Mouse (Mus musculus) heart, embryonic 14.5 days (tissue): ENCODE measurements around the gene Insig2. TPM values are rescaled to one million over a fixed set of nuclear protein-coding genes. Genes with fewer than 3 reads are reported as not detected.

Experiments
- ATAC-seq: fragments of 200-750 bp; cut with Nextera tagmentation; 2 replicates; pipeline ENCODE4 v1.8.0; 2017; ENCODE audit warnings: low read depth, moderate TSS enrichment; ENCODE audit not compliant: insufficient number of reproducible peaks, insufficient read depth, low FRiP score
- H3K27ac ChIP-seq, 2 experiments: fragments of 200-500 bp in 1 of 2; fragments of 300-500 bp in 1 of 2; sonication (generic) in 1 of 2; replicated peaks in 1 of 2; 2 replicates each; pipeline ENCODE4 v1.5.1; 2012 to 2014; ENCODE audit warnings: low read depth in 2 of 2, low read length in 2 of 2, control low read depth in 1 of 2, mild to moderate bottlenecking in 1 of 2, mixed read lengths in 1 of 2; ENCODE audit not compliant: control insufficient read depth in 1 of 2, insufficient read depth in 1 of 2
- H3K27me3 ChIP-seq: fragments of 300-500 bp; sonication (generic); 2 replicates; pipeline ENCODE4 v1.6.1; 2014; ENCODE audit warnings: mild to moderate bottlenecking, low read length, control low read depth; ENCODE audit not compliant: control insufficient read depth, insufficient read depth
- H3K36me3 ChIP-seq: fragments of 300-500 bp; sonication (generic); 2 replicates; pipeline ENCODE4 v1.6.1; 2014; ENCODE audit warnings: mild to moderate bottlenecking, control low read depth, low read length, mixed read lengths; ENCODE audit not compliant: control insufficient read depth, insufficient read depth
- H3K4me1 ChIP-seq, 2 experiments: fragments of 200-500 bp in 1 of 2; fragments of 300-500 bp in 1 of 2; sonication (generic) in 1 of 2; 2 replicates each; pipeline ENCODE4 v1.6.1; 2012 to 2014; ENCODE audit warnings: low read length in 2 of 2, control low read depth in 1 of 2, mixed read lengths in 1 of 2; ENCODE audit not compliant: control insufficient read depth in 2 of 2, insufficient read depth in 2 of 2
- H3K4me2 ChIP-seq: fragments of 300-500 bp; sonication (generic); 2 replicates; pipeline ENCODE4 v1.6.1; 2014; ENCODE audit warnings: mild to moderate bottlenecking, low read length
- H3K4me3 ChIP-seq, 2 experiments: fragments of 200-500 bp in 1 of 2; fragments of 300-500 bp in 1 of 2; sonication (generic) in 1 of 2; 2 replicates each; pipeline ENCODE4 v1.5.1; 2012 to 2014; ENCODE audit warnings: low read length in 2 of 2, mild to moderate bottlenecking in 2 of 2, control low read depth in 1 of 2, low read depth in 1 of 2, moderate library complexity in 1 of 2; ENCODE audit not compliant: control insufficient read depth in 1 of 2, insufficient read depth in 1 of 2
- H3K9ac ChIP-seq: fragments of 300-500 bp; sonication (generic); 2 replicates; pipeline ENCODE4 v1.6.1; 2014; ENCODE audit warnings: mild to moderate bottlenecking, low read length
- H3K9me3 ChIP-seq: fragments of 300-500 bp; sonication (generic); 2 replicates; pipeline ENCODE4 v1.6.1; 2016; ENCODE audit warnings: low read length, control low read depth; ENCODE audit not compliant: control insufficient read depth
- WGBS: fragments of 180-500 bp; shearing (Covaris S2); extraction: QIAGEN DNeasy Blood & Tissue Kit; methylation state at CpG from one replicate; pipeline ENCODE4 v1.1.7; 2014; 5-methylcytosine and 5-hydroxymethylcytosine counted together
- polyA plus RNA-seq: library from polyadenylated mRNA; unstranded; fragments of >200 nt; fragmentation: Nextera tagmentation; extraction: Ambion mirVana; gene quantifications from 2 replicates; pipeline ENCODE4 v1.2.1, GENCODE M21; 2014

Insig2 gene
- polyA plus RNA-seq, 1 experiment from 2014 or later = 30.7 TPM

DNA sequence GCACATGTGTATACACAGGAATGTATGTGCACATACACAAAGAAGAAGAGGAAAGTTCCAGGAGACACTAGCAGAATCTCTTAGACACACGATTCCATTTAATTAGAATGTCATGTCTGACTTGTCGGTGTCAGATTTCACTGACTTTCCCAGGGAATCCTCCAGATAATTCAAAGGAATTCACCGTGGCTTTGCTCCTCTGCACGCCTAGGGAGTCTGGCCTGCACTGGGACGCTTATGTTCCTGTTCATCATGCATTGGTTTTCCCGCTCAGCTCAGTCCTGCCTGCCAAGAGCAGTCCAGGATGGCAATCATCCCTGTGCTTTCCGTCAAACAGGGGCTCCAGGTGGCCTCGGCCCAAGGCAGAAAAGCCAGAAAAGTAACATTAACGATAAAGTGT lies 34.9 kb upstream of the Insig2 start:
- Histone ChIP-seq H3K27me3 (no peaks in the 10 kb centered on the region), H3K9ac (no peak overlapping the region), H3K4me2 (no peak overlapping the region), H3K27ac (no peak overlapping the region), H3K4me1 (no peaks in the 10 kb centered on the region), H3K4me3 (no peak overlapping the region), H3K9me3 (no peaks in the 10 kb centered on the region), H3K36me3 (no peaks in the 10 kb centered on the region)
- no peak for ATAC-seq
- 37% methylated on average over 9 of the region's 9 CpGs for WGBS

DNA sequence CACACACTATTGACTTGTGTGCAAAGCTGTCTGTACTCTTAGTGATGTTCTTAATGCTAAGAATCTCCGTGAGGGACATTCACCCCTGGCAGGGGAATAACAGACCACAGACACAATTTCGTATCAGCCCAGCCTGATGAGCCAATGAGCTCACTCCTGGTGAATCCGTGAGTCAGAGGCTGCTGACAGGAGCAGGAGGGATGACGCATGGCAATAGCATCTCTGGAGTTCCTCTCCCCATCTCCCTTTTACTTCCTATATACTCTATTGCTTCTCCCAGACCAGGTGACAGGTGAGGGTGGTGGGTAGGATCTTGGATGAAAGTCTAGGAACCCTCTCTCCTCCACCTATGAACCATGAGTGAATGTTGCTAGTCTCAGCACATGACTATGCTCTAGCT lies 28.2 kb upstream of the Insig2 start:
- WGBS = 28% methylated on average over 4 of the region's 4 CpGs
- H3K27me3 ChIP-seq = no peaks in the 10 kb centered on the region
- H3K4me3 ChIP-seq = no peak overlapping the region
- no peaks in the 10 kb centered on the region for H3K9me3 ChIP-seq
- no peaks in the 10 kb centered on the region for H3K4me1 ChIP-seq
- H3K27ac ChIP-seq = no peak overlapping the region
- H3K4me2 ChIP-seq = no peak overlapping the region
- no peak overlapping the region for H3K9ac ChIP-seq
- no peak for ATAC-seq
- no peaks in the 10 kb centered on the region for H3K36me3 ChIP-seq

GRCm38 (mm10) chr1:121359680-121360079 lies 27.3 kb upstream of the Insig2 start:
- H3K4me1 ChIP-seq = no peaks in the 10 kb centered on the region
- ATAC-seq = no peak
- H3K9ac ChIP-seq = no peak overlapping the region
- H3K4me2 ChIP-seq = no peak overlapping the region
- H3K4me3 ChIP-seq = no peak overlapping the region
- no peaks in the 10 kb centered on the region for H3K9me3 ChIP-seq
- 72% methylated on average over 12 of the region's 12 CpGs for WGBS
- H3K27me3 ChIP-seq = no peaks in the 10 kb centered on the region
- no peaks in the 10 kb centered on the region for H3K36me3 ChIP-seq
- no peak overlapping the region for H3K27ac ChIP-seq

DNA sequence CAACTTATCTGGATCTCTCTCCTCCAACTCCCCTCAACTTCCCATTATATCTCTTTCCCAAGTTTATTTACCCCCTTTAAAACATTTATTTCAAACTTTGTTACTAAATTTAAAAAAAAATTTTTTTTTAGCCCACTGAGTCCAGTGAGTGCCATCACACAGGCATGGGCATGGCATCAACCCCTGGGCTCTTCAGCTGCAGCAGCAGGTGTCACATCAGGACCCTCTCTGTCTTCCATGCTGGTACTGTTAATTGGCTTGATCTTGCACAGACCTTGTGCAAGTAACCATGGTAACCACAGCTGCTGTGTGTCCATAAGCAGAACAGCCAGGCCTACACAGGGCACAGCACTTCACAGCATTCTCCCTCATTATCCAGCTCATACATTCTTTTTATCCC lies 21.4 kb upstream of the Insig2 start:
- Histone ChIP-seq H3K4me1 (no peaks in the 10 kb centered on the region), H3K4me3 (no peak overlapping the region), H3K27me3 (no peaks in the 10 kb centered on the region), H3K4me2 (no peak overlapping the region), H3K9ac (no peak overlapping the region), H3K36me3 (no peaks in the 10 kb centered on the region), H3K9me3 (no peaks in the 10 kb centered on the region), H3K27ac (no peak overlapping the region)
- ATAC-seq = no peak

GRCm38 (mm10) chr1:121351037-121351436 lies 18.6 kb upstream of the Insig2 start:
- no peak for ATAC-seq
- Histone ChIP-seq H3K9me3 (no peaks in the 10 kb centered on the region), H3K4me3 (no peak overlapping the region), H3K27me3 (no peaks in the 10 kb centered on the region), H3K4me2 (no peak overlapping the region), H3K36me3 (no peaks in the 10 kb centered on the region), H3K9ac (no peak overlapping the region), H3K4me1 (no peaks in the 10 kb centered on the region), H3K27ac (no peak overlapping the region)
- 61% methylated on average over 3 of the region's 3 CpGs for WGBS

GRCm38 (mm10) chr1:121350616-121351015 lies 18.2 kb upstream of the Insig2 start:
- Histone ChIP-seq H3K9me3 (no peaks in the 10 kb centered on the region), H3K9ac (no peak overlapping the region), H3K27me3 (no peaks in the 10 kb centered on the region), H3K36me3 (no peaks in the 10 kb centered on the region), H3K4me2 (no peak overlapping the region), H3K4me1 (no peaks in the 10 kb centered on the region), H3K4me3 (no peak overlapping the region), H3K27ac (no peak overlapping the region)
- WGBS = 73% methylated on average over 13 of the region's 13 CpGs
- no peak for ATAC-seq

DNA sequence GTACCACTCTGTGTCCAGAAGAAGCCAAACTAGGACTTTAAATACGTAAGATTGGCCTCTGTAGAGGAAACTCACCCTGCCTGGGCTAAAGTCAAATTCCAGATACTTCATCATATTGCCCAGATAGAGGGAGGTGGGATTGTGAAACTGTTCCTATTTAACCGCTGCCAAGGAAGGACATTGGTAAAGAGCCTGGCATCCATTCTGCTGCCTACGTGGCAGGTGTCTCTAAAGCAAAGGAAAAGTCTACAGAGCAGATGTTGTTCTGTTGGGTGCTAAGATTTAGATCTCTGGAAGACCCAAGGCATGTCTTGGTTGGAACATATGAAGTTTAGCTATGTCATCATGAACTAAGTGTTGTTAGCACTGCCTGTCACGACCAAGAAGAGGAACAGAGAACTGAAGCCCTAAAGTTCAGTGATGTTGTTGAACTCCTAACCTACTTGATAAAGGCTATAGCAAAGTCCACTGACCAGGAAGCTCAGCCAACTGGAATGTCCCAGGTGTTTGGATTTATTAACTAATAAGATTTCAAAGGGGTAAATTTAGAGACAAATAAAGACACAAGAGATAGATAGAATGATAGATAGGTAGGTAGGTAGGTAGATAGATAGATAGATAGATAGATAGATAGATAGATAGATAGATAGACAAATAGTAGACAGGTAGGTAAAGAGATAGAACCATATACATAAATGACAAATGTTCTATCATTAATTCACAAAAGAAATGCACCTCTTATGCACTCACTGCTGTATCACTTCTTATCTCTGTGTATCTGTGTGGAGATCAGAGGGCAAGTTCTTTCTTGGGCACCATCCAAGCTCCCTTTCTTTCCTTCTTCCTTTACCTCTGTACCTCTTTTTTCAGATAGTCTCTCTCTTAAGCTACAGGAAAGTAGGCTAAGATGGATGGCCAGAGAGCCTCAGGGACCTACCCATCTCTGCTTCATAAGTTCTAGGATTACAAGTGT lies 16.8 kb upstream of the Insig2 start:
- Histone ChIP-seq H3K9me3 (no peaks in the 10 kb centered on the region), H3K4me1 (no peaks in the 10 kb centered on the region), H3K9ac (no peak overlapping the region), H3K36me3 (no peaks in the 10 kb centered on the region), H3K4me2 (no peak overlapping the region), H3K27me3 (no peaks in the 10 kb centered on the region), H3K4me3 (no peak overlapping the region), H3K27ac (no peak overlapping the region)
- WGBS = 70% methylated on average over 4 of the region's 4 CpGs
- no peak for ATAC-seq

DNA sequence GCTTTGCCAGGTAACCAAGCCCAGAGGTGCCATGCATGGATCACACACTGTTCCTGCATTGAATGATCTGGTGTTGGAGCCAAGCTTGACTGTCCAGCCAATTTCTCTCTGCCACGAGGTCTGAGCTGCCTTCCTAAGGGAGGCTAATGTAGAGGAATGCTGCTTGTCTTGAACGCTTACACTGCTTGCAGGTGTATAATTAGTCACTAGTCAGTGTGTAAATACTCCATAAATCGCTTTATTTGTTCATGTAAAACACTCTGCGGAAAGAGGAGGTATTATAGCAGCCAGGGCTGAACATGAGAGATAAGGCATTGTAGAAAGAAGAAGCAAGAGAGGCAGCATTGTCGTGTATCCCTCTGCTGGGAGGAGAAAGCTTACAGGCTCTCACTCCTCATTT lies 11.6 kb upstream of the Insig2 start:
- 57% methylated on average over 5 of the region's 5 CpGs for WGBS
- H3K27ac ChIP-seq = no peak overlapping the region
- no peaks in the 10 kb centered on the region for H3K4me1 ChIP-seq
- H3K9ac ChIP-seq = no peak overlapping the region
- H3K4me2 ChIP-seq = no peak overlapping the region
- H3K4me3 ChIP-seq = no peak overlapping the region
- ATAC-seq = no peak
- H3K9me3 ChIP-seq = no peaks in the 10 kb centered on the region
- no peaks in the 10 kb centered on the region for H3K36me3 ChIP-seq
- no peaks in the 10 kb centered on the region for H3K27me3 ChIP-seq
